Mouse (Mus musculus) myocyte (in vitro differentiated cells): ENCODE measurements at regions not wholly inside any gene's neighbourhood (a gene's known extent, or its start where the extent isn't known, plus 50 kb on each side); places are given as distances from the start of the nearest gene placed in this dataset.

Experiments used
- H3K27me3 ChIP-seq: one replicate; pipeline ENCODE4 v1.6.1; 2011; ENCODE audit not compliant: control insufficient read depth, insufficient read depth, insufficient read length
- H3K36me3 ChIP-seq: one replicate; pipeline ENCODE4 v1.6.1; 2011; ENCODE audit not compliant: control insufficient read depth, insufficient read depth
- H3K4me2 ChIP-seq: one replicate; pipeline ENCODE4 v1.6.1; 2011; ENCODE audit warnings: low read depth, control low read depth
- H3K4me3 ChIP-seq: one replicate; pipeline ENCODE4 v1.5.1; 2011; ENCODE audit warnings: mild to moderate bottlenecking, control low read depth, moderate library complexity
- H3K79me2 ChIP-seq: one replicate; pipeline ENCODE4 v1.6.1; 2011; ENCODE audit not compliant: control insufficient read depth, insufficient read depth
- H3ac ChIP-seq: one replicate; pipeline ENCODE4 v1.6.1; 2011; ENCODE audit not compliant: control insufficient read depth, insufficient read length
- CEBPB ChIP-seq: IDR thresholded peaks from 2 replicates; pipeline ENCODE4 v1.6.1; 2011; ENCODE audit warnings: mild to moderate bottlenecking, moderate library complexity; ENCODE audit not compliant: poor library complexity, insufficient read depth, severe bottlenecking
- E2F4 ChIP-seq: IDR thresholded peaks from one replicate; pipeline ENCODE4 v1.6.1; 2011; ENCODE audit warnings: mild to moderate bottlenecking, control low read depth, moderate library complexity; ENCODE audit not compliant: insufficient read depth
- MAX ChIP-seq: IDR thresholded peaks from one replicate; pipeline ENCODE4 v1.6.1; 2011; ENCODE audit warnings: low read depth, mild to moderate bottlenecking, control low read depth
- MYOD1 ChIP-seq, 3 experiments: IDR thresholded peaks; one replicate each; pipeline ENCODE4 v1.6.1; 2011; ENCODE audit warnings: control low read depth in 2 of 3, low read depth in 2 of 3, mild to moderate bottlenecking in 2 of 3, moderate library complexity in 1 of 3; ENCODE audit not compliant: insufficient read length in 2 of 3, control insufficient read depth in 1 of 3
- MYOG ChIP-seq, 3 experiments: IDR thresholded peaks; one replicate each; pipeline ENCODE4 v1.6.1; 2011; ENCODE audit warnings: control low read depth in 2 of 3, low read depth in 2 of 3, mild to moderate bottlenecking in 2 of 3; ENCODE audit not compliant: insufficient read length in 2 of 3, control insufficient read depth in 1 of 3, insufficient read depth in 1 of 3
- POLR2A ChIP-seq: IDR thresholded peaks from one replicate; pipeline ENCODE4 v1.6.1; 2011; ENCODE audit warnings: low read depth, mild to moderate bottlenecking, control low read depth, moderate library complexity; ENCODE audit not compliant: insufficient read length
- POLR2AphosphoS2 ChIP-seq: IDR thresholded peaks from one replicate; pipeline ENCODE4 v1.6.1; 2011; ENCODE audit warnings: low read depth, control low read depth; ENCODE audit not compliant: insufficient read length
- REST ChIP-seq: IDR thresholded peaks from one replicate; pipeline ENCODE4 v1.6.1; 2011; ENCODE audit warnings: mild to moderate bottlenecking, control low read depth, moderate library complexity; ENCODE audit not compliant: insufficient read depth, insufficient read length
- SRF ChIP-seq: IDR thresholded peaks from one replicate; pipeline ENCODE4 v1.6.1; 2011; ENCODE audit warnings: low read depth; ENCODE audit not compliant: control insufficient read depth, insufficient read length
- TCF12 ChIP-seq: IDR thresholded peaks from one replicate; pipeline ENCODE4 v1.6.1; 2011; ENCODE audit warnings: mild to moderate bottlenecking, control low read depth; ENCODE audit not compliant: poor library complexity, insufficient read depth, severe bottlenecking
- TCF3 ChIP-seq: IDR thresholded peaks from one replicate; pipeline ENCODE4 v1.6.1; 2011; ENCODE audit warnings: low read depth, control low read depth; ENCODE audit not compliant: insufficient read length
- USF1 ChIP-seq: IDR thresholded peaks from one replicate; pipeline ENCODE4 v1.6.1; 2011; ENCODE audit warnings: low read depth, mild to moderate bottlenecking, control low read depth, moderate library complexity

- TF ChIP-seq CEBPB (no peak), MAX (no peak), POLR2A (no peak), TCF3 (no peak), MYOD1 (IDR thresholded peaks at IDR 0.05; ENCODE audit: control insufficient read depth in 1 of 3, insufficient read length in 2 of 3, low read depth in 2 of 3) (no peak), MYOG (IDR thresholded peaks at IDR 0.05; ENCODE audit: control insufficient read depth in 1 of 3, insufficient read depth in 1 of 3, insufficient read length in 2 of 3, low read depth in 2 of 3) (no peak), POLR2AphosphoS2 (no peak), USF1 (no peak), TCF12 (no peak), SRF (no peak), REST (no peak), E2F4 (no peak)
- Histone ChIP-seq H3ac (no peak overlapping the region), H3K4me3 (no peak overlapping the region), H3K79me2 (no peaks in the 10 kb centered on the region), H3K27me3 (no peaks in the 10 kb centered on the region), H3K4me2 (peak overlapping the region; percentile 37), H3K36me3 (no peaks in the 10 kb centered on the region)
Measured at GRCm38 (mm10) chr2:99236968-99237367, 569.9 kb upstream of the Gm10800 start.
